Mouse (Mus musculus) neutrophil, adult 5-6 weeks (primary cell): ENCODE results near the gene Tsfm. TPM values are rescaled to one million over a fixed set of nuclear protein-coding genes. Genes with fewer than 3 reads are reported as not detected.
A peak's percentile ranks its signal among the peaks of the same experiment; 100 is the strongest.
"Not testable (repeated sequence)": the region's sequence is repeated elsewhere in the genome, so short reads cannot be mapped to it uniquely, and the experiment has no call there.

ENCODE experiments used
- ATAC-seq: fragments of 151-379, 151-347 bp; 2 replicates; pipeline ENCODE4 v1.8.0; 2017; ENCODE audit warnings: mild to moderate bottlenecking, moderate TSS enrichment; ENCODE audit not compliant: insufficient number of reproducible peaks, poor library complexity, low FRiP score, severe bottlenecking; ENCODE audit errors: extremely low read depth
- total RNA-seq: library from RNA; stranded (forward); fragments of 200-1000 nt; gene quantifications from 2 replicates; pipeline ENCODE4 v1.2.3, GENCODE M21; 2017

Tsfm gene
- total RNA-seq = 8.6 and 12.9 TPM in 2 replicates

- ATAC-seq = peak; percentile 95
These were observed at the start of gene Tsfm for GRCm38 (mm10) chr10:127030336-127031296. Gene Tsfm (minus strand): TSS chr10:127030840.

GRCm38 (mm10) chr10:127079665-127080391 lies 49.2 kb upstream of the Tsfm start:
- ATAC-seq = no peak

- ATAC-seq = no peak
These were observed 48.3 kb upstream of the Tsfm start for GRCm38 (mm10) chr10:127078677-127079575.

- ATAC-seq = no peak
These were observed 47.5 kb upstream of the Tsfm start for GRCm38 (mm10) chr10:127078001-127078676.

GRCm38 (mm10) chr10:127077515-127077914 lies 46.9 kb upstream of the Tsfm start:
- no peak for ATAC-seq

- ATAC-seq = peak; percentile 78
These were observed 45.4 kb upstream of the Tsfm start for GRCm38 (mm10) chr10:127076082-127076481.

- no peak for ATAC-seq
These were observed 45.0 kb upstream of the Tsfm start for GRCm38 (mm10) chr10:127075651-127076050.

GRCm38 (mm10) chr10:127075080-127075479 lies 44.4 kb upstream of the Tsfm start, which contains the start of gene Agap2:
Gene Agap2 (plus strand): TSS chr10:127075284.
- peak; percentile 82 for ATAC-seq

GRCm38 (mm10) chr10:127073981-127074380 lies 43.3 kb upstream of the Tsfm start:
- no peak for ATAC-seq

- not testable (repeated sequence) for ATAC-seq
These were observed 42.3 kb upstream of the Tsfm start for GRCm38 (mm10) chr10:127072969-127073368.

- not testable (repeated sequence) for ATAC-seq
These were observed 41.6 kb upstream of the Tsfm start for GRCm38 (mm10) chr10:127072270-127072669.

GRCm38 (mm10) chr10:127071203-127071602 lies 40.6 kb upstream of the Tsfm start:
- no peak for ATAC-seq

GRCm38 (mm10) chr10:127070190-127071121 lies 39.8 kb upstream of the Tsfm start, which contains the start of gene Tspan31:
Gene Tspan31 (minus strand): TSS chr10:127070264.
- peak; percentile 65 for ATAC-seq

- 0 out of 2 replicates have a peak, but pooled peaks have one; percentile 8 for ATAC-seq
These were observed 38.9 kb upstream of the Tsfm start for GRCm38 (mm10) chr10:127069281-127070189.

GRCm38 (mm10) chr10:127068360-127069038 lies 37.9 kb upstream of the Tsfm start:
- no peak for ATAC-seq
